Mouse (Mus musculus): ENCODE measurements around the gene Kif20b. TPM values are rescaled to one million over a fixed set of nuclear protein-coding genes. Genes with fewer than 3 reads are reported as not detected.

Kif20b gene
- 68.5 and 72.5 TPM in 2 replicates for polyA plus RNA-seq (2015; fragmentation: Nextera tagmentation; extraction: Ambion mirVana)

DNA sequence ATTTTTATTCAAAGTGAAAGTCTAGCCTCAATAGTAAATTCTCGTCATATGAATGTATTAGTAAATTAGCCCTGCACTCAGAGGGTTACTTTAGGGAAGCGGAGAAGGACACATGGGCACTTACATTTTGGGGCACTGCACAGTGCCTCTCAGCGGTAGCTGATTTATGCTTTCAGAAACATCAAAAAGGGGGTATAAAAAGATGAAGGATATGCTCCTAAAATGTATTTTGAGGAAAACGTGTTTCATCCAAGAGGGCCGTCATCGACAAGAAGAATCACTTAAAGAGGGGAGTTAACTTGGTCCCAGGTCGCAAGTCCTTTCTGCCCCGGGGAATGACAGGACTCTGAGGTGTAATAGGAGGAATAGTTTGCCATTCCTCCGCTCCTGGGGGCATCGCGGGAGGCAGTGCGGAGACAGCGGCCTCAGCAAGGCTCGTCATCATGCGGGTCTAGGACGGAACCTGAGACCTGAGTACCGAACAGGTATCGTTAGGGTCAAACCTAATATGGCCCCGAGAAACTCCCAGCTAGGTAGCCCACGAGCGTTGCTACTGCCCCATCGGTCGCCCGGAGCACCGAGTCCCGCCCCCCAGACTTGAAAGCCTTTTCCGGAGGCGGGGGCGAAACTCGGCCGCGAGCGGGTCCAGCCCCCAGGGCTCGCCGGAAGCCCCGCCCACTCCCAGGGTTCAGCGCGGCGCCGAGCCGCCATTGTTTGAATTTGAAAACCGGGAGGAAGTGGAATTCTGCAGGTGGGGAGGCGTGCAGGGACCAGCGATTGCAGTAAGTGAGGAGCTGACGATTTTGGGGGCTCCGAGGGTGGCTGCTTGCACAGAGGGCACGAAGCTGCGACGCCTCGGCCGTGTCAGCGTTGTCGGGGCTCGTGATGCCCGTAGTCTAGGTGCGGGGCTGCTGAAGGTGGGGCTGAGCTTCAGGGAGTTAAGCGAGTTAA is at the start of gene Kif20b:
TSS of gene Kif20b (plus strand) at position 710 of the 951 bp plus-strand sequence.
- peak; percentile 92 for DNase-seq (ENCODE audit: low spot score)

- no peak for DNase-seq (ENCODE audit: low spot score)
Observed at GRCm38 (mm10) chr19:34876676-34877075, 45.5 kb upstream of the Kif20b start.

- peak; percentile 85 for DNase-seq (ENCODE audit: low spot score)
Observed at GRCm38 (mm10) chr19:34877898-34878602, 44.1 kb upstream of the Kif20b start.

DNA sequence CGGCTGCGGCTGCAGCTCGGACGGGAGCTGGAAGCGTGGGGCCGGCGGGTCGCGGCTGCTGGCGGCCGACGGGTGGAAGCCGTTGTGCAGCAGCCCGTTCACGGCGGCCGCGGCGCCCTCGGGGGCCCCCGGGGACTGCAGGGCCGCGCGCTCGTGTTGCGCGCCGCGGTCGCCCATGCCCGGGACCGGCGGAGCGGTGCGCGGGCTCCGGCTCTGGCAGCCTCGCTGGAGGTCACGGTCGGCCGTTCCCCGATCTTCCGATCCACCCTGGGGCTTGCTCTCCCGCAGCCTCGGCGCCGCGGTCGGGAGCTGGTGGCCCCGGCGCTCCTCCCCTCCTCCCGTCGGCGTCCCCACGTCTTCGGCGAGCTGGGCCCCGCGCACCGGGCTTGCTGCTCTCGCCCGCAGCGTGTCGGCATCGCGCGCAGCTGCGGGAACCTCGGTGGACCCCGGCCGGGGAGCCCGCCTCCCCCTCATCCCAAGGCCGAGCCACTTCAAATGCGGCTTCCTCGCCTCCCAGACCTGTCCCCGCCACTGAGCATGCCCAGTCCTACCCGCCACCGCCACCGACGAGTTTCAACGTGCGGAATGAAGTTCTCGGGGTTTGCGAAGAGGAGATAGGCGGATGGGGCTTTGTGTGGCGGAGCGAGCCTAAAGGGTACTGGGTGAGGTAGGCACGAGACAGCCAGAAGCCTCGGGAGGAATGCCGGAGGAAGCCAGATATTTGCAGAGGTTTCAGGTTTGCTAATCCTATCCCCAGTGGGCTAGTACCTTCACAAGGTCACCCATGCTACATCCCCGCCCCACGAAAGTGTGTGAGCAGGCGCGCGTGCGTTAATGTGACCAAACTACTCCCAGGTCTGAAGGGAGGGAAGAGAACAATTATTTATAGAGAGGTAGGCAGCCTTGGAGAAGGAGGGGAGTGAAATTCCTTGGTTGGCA is 43.3 kb upstream of the Kif20b start, which contains the start of gene Pank1:
TSS of gene Pank1 (minus strand) at position 853 of the 939 bp plus-strand sequence.
- peak; percentile 65 for DNase-seq (ENCODE audit: low spot score)

- no peak for DNase-seq (ENCODE audit: low spot score)
Observed at GRCm38 (mm10) chr19:34879624-34880023, 42.5 kb upstream of the Kif20b start.

DNA sequence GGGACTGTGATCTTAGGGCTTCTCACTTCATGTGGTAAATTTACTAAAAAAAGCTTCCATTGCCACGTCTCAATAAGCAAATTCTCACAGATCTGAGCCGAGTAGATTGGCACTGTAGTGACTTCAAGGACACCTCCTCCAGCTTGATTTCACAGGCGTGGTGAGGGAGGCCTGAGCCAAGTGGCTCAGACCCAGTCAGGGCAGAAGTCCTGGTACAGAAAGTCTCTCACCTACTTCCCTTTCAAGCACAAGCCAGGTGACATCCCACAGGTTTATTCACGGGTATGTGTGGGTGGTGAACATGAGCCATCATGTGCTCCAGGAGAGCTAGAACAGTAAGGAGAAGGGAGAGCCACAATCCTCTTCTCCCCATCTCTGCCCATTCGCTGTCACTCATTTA is 41.0 kb upstream of the Kif20b start:
- no peak for DNase-seq (ENCODE audit: low spot score)

GRCm38 (mm10) chr19:34882443-34882842 is 39.7 kb upstream of the Kif20b start:
- no peak for DNase-seq (ENCODE audit: low spot score)

GRCm38 (mm10) chr19:34883526-34884224 is 38.5 kb upstream of the Kif20b start:
- DNase-seq (ENCODE audit: low spot score): no peak

- DNase-seq (ENCODE audit: low spot score): no peak
Observed at GRCm38 (mm10) chr19:34886324-34886723, 35.8 kb upstream of the Kif20b start.

GRCm38 (mm10) chr19:34890981-34891380 is 31.2 kb upstream of the Kif20b start:
- no peak for DNase-seq (ENCODE audit: low spot score)

DNA sequence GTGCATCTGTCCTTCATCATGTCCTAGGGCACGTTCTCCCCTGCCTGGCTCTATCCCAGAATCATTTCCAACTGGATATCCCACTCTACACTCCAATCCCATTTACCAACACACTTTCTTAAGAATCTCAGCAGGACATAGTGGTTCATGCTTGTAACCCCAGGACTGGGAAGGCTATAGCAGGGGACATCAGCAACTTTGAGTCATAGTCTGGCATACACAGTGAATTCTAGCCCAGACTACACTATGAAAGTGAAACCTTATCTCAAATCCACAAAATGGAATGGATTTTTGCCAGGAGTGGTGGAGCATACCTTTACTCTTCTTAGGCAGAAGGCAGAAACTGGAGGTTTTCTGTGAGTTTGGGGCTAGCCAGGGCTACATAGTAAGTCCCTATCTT is 30.6 kb upstream of the Kif20b start:
- no peak for DNase-seq (ENCODE audit: low spot score)

DNA sequence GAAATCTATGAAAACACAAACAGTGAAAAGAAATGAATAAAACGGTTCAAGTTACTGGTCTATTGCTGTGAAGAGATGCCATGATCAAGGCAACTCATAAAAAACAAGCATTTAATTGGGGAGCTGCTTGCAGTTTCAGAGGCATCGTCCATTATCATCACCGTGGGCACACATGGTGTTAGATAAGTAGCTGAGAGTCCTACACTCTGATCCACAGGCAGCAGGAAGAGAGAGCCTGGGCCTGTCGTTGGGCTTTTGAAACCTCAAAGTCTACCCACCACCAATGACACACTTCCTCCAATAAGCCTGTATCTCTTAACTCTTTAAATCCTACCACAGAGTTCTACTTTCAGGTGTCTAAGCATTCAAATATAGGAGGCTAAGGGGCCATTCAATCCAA is 27.1 kb upstream of the Kif20b start:
- no peak for DNase-seq (ENCODE audit: low spot score)

GRCm38 (mm10) chr19:34897082-34897965 is 24.8 kb upstream of the Kif20b start:
- no peak for DNase-seq (ENCODE audit: low spot score)

DNA sequence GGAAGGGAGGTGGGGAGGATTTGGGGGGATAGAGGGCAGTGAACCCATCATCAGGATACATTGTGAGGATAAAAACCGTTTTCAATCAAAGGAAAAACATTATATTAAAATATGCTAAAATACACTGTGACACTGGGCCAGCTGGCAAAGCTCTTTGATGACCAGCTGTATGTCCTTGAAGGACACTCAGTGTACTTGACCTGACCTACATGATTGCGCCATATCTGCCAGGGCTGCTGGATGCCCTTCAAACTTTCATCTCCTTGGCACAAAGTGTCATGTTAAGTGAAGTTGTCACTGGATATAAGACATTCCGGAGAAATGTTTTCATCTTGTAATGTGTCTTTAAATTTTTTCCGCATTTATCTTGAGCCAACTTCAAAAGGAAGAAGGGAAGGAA is 23.2 kb upstream of the Kif20b start:
- no peak for DNase-seq (ENCODE audit: low spot score)

GRCm38 (mm10) chr19:34901266-34901665 is 20.9 kb upstream of the Kif20b start:
- DNase-seq (ENCODE audit: low spot score): no peak

- no peak for DNase-seq (ENCODE audit: low spot score)
Observed at GRCm38 (mm10) chr19:34901735-34902134, 20.4 kb upstream of the Kif20b start.

DNA sequence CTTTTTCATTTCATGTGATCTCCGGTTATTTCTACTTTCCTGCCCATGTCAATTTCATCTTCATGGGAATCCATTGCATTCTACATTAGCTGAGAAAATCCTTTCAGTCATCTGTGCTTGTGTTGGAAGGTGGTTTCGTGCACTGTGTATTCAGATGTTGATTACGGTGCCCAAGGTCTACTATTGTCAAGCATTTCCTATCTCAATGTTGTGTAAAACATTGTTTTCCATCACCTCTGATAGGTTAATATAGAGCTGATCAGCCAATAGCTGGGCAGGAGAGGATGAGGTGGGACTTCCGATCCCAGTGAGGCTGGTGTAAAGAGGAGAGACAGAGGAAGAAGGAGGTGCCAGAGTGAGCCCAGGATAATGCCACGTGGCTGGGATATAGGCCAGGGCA is 18.1 kb upstream of the Kif20b start:
- no peak for DNase-seq (ENCODE audit: low spot score)

GRCm38 (mm10) chr19:34905424-34905823 is 16.7 kb upstream of the Kif20b start:
- peak; percentile 9 for DNase-seq (ENCODE audit: low spot score)

DNA sequence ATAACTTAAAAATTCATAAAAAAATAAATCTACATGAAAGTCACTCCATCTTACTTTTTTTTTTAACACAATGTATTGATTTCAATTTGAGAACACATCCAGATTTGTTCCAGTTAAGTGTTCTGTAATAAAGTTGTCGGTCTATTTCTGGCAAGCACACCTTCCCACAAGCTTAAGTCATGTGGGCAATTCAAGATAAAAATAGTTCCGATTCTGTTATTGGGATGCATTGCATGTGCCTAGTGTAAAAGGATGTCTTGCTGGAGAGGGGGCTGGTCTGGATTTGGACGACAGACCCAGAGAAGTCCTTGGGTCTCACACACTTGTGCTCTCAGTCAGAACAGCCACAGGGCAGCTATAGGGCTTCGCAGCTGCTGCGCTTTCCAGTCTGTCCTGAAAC is 15.4 kb upstream of the Kif20b start:
- no peak for DNase-seq (ENCODE audit: low spot score)
